23 mouse cellular contexts compared by ENCODE assay signal in genomic region chr8:112482041-112482440, GRCm38 (mm10).
A peak's percentile ranks its signal among the peaks of the same experiment; 100 is the strongest.
DNase-seq lines count a peak whose midpoint lies in the region; ATAC-seq and TF ChIP-seq lines count a peak whose summit lies in the region.
"Had no signal": no experiment of that assay in that cellular context is flagged by ENCODE, and none has a peak within 500 bp of the region (broad histone marks: within the 10 kb centered on the region; RNA-seq: fewer than 3 reads in every experiment).

No protein-coding gene starts in this region.

- H3K9me3 ChIP-seq in E14TG2a.4 (ENCODE audit: low read length) (peaks cover 11% of the 10 kb centered on the region), MEL (replicated peaks; ENCODE audit: insufficient read depth, low read length) (no peaks in the 10 kb centered on the region)
- no peaks in the 10 kb centered on the region for H3K9me3 ChIP-seq in intestine, postnatal 0 days (ENCODE audit: control insufficient read depth)
- H3K9me3 ChIP-seq: forebrain, embryonic 15.5 days had no signal

- H3K4me1 ChIP-seq in E14TG2a.4 (replicated peaks; ENCODE audit: low read depth, low read length) = no peaks in the 10 kb centered on the region
- H3K4me1 ChIP-seq in MEL (ENCODE audit: control insufficient read depth in 1 of 2, insufficient read depth in 2 of 2, low read length in 2 of 2) = no peaks in the 10 kb centered on the region
- H3K4me1 ChIP-seq in intestine, postnatal 0 days (replicated peaks; ENCODE audit: control insufficient read depth, insufficient read depth, low read length) = no peaks in the 10 kb centered on the region
- H3K4me1 ChIP-seq: embryonic facial prominence, embryonic 10.5 days; embryonic facial prominence, embryonic 12.5 days; forebrain, embryonic 13.5 days; forebrain, embryonic 15.5 days had no signal

- H3K27me3 ChIP-seq in E14TG2a.4 (ENCODE audit: insufficient read depth, low read length) (no peaks in the 10 kb centered on the region), MEL (ENCODE audit: control insufficient read depth in 1 of 2, insufficient read depth in 2 of 2, low read length in 2 of 2) (no peaks in the 10 kb centered on the region)
- H3K27me3 ChIP-seq in intestine, postnatal 0 days (replicated peaks; ENCODE audit: control insufficient read depth, insufficient read depth, low read length) = no peaks in the 10 kb centered on the region
- H3K27me3 ChIP-seq: embryonic facial prominence, embryonic 12.5 days; forebrain, embryonic 13.5 days; forebrain, embryonic 15.5 days had no signal

- TF ChIP-seq RAD21 in MEL (IDR thresholded peaks at IDR 0.05; ENCODE audit: low read depth, low read length) = no peak

- intact Hi-C loops in heart, postnatal 25 days (cut with DNase I) = no loop called here

- no peak for TF ChIP-seq EP300 in MEL (IDR thresholded peaks at IDR 0.05; ENCODE audit: low read depth in 1 of 2, low read length in 2 of 2)

- H3K79me2 ChIP-seq in MEL (ENCODE audit: control insufficient read depth, insufficient read depth, low read length, poor library complexity) = no peaks in the 10 kb centered on the region

- WGBS in intestine, postnatal 0 days = 82% methylated on average over 3 of the region's 3 CpGs

- H3K9ac ChIP-seq in MEL (ENCODE audit: control insufficient read depth, low read depth, low read length, poor library complexity, severe bottlenecking) = no peak overlapping the region
- H3K9ac ChIP-seq in intestine, postnatal 0 days (ENCODE audit: low read depth, low read length) = no peak overlapping the region
- H3K9ac ChIP-seq: embryonic facial prominence, embryonic 12.5 days; forebrain, embryonic 13.5 days; forebrain, embryonic 15.5 days; forebrain, postnatal 0 days had no signal

- no peak overlapping the region for H3K27ac ChIP-seq in MEL (ENCODE audit: control insufficient read depth, low read depth, low read length)
- no peak overlapping the region for H3K27ac ChIP-seq in intestine, postnatal 0 days (ENCODE audit: low read depth, low read length)
- H3K27ac ChIP-seq: embryonic facial prominence, embryonic 10.5 days; embryonic facial prominence, embryonic 12.5 days; forebrain, embryonic 13.5 days; forebrain, embryonic 15.5 days had no signal

- DNase-seq in ES-CJ7 (ENCODE audit: low read depth, low spot score) (peak; percentile 57), MEL (ENCODE audit: low read depth, low spot score) (peak; percentile 2), R1 (ENCODE audit: low read depth, low spot score) (peak; percentile 58)
- no peak for DNase-seq in kidney, postnatal 25 days
- no peak for DNase-seq in kidney, postnatal 14 days
- DNase-seq in heart, postnatal 25 days (ENCODE audit: low spot score) = no peak
- DNase-seq: adrenal gland, adult 8-10 months; adrenal gland, postnatal 14 days; adrenal gland, postnatal 36 days; cerebellum, adult 11-12 months; cerebellum, adult 2 months; cerebellum, adult 9-10 months; cerebellum, postnatal 10 days; cerebellum, postnatal 25 days; forebrain, postnatal 0 days had no signal

- no peak overlapping the region for H3K4me2 ChIP-seq in intestine, postnatal 0 days (replicated peaks; ENCODE audit: low read depth)
- H3K4me2 ChIP-seq: embryonic facial prominence, embryonic 12.5 days; forebrain, embryonic 13.5 days; forebrain, embryonic 15.5 days had no signal

- H3K36me3 ChIP-seq in E14TG2a.4 (ENCODE audit: insufficient read depth, low read length) (no peaks in the 10 kb centered on the region), MEL (ENCODE audit: control insufficient read depth in 1 of 2, insufficient read depth in 2 of 2, low read length in 2 of 2) (no peaks in the 10 kb centered on the region)
- no peaks in the 10 kb centered on the region for H3K36me3 ChIP-seq in intestine, postnatal 0 days (ENCODE audit: control insufficient read depth, insufficient read depth)
- H3K36me3 ChIP-seq: embryonic facial prominence, embryonic 10.5 days; embryonic facial prominence, embryonic 12.5 days; forebrain, embryonic 15.5 days; G1E had no signal

- no peak for TF ChIP-seq POLR2A in MEL (IDR thresholded peaks at IDR 0.05; ENCODE audit: control insufficient read depth in 1 of 2, insufficient read depth in 1 of 2, low read depth in 1 of 2, low read length in 2 of 2, poor library complexity in 1 of 2)

- H3K4me3 ChIP-seq in E14TG2a.4 (replicated peaks; ENCODE audit: low read length) (no peak overlapping the region), MEL (ENCODE audit: control insufficient read depth in 1 of 2, insufficient read depth in 1 of 2, low read depth in 2 of 2, low read length in 2 of 2) (no peak overlapping the region)
- H3K4me3 ChIP-seq in intestine, postnatal 0 days (ENCODE audit: low read depth, low read length) = no peak overlapping the region
- H3K4me3 ChIP-seq: embryonic facial prominence, embryonic 10.5 days; embryonic facial prominence, embryonic 12.5 days; forebrain, embryonic 13.5 days; forebrain, embryonic 15.5 days had no signal

- peak; percentile 48 for TF ChIP-seq CTCF in E14TG2a.4 (conservative IDR thresholded peaks at IDR 0.05; ENCODE audit: low read length)
- TF ChIP-seq CTCF in MEL (IDR thresholded peaks at IDR 0.05 in 2 of 3, conservative IDR thresholded peaks at IDR 0.05 in 1 of 3; ENCODE audit: control insufficient read depth in 1 of 3, insufficient read depth in 1 of 3, low read depth in 2 of 3, low read length in 3 of 3, poor library complexity in 1 of 3, severe bottlenecking in 1 of 3) = peak in 1 of 3 experiments; percentile 1; a peak in 1 of 6 replicates
- no peak for TF ChIP-seq CTCF in intestine, postnatal 0 days (IDR thresholded peaks at IDR 0.05; ENCODE audit: low read depth)

- ATAC-seq in intestine, postnatal 0 days = no peak
- ATAC-seq: activated CD4-positive, CD25-positive, alpha-beta regulatory T cell, adult 4 months; forebrain, embryonic 13.5 days; forebrain, embryonic 15.5 days; forebrain, postnatal 0 days had no signal

TF ChIP-seq in MEL, 35 proteins besides CTCF, POLR2A, EP300 and RAD21:
- TF ChIP-seq POLR2AphosphoS5 (IDR thresholded peaks at IDR 0.05; ENCODE audit: borderline replicate concordance, low read depth, low read length) (no peak), BHLHE40 (IDR thresholded peaks at IDR 0.05; ENCODE audit: borderline replicate concordance, low read depth, low read length) (no peak), CHD2 (IDR thresholded peaks at IDR 0.05; ENCODE audit: low read length) (no peak), KAT2A (conservative IDR thresholded peaks at IDR 0.05; ENCODE audit: low read depth, low read length) (no peak), ZC3H11A (IDR thresholded peaks at IDR 0.05; ENCODE audit: low read depth, low read length) (no peak), UBTF (IDR thresholded peaks at IDR 0.05; ENCODE audit: borderline replicate concordance, insufficient read depth, low read depth, low read length) (no peak), MYC (IDR thresholded peaks at IDR 0.05; ENCODE audit: low read depth, low read length) (no peak), MAFK (IDR thresholded peaks at IDR 0.05; ENCODE audit: borderline replicate concordance, low read depth, low read length) (no peak), SIN3A (IDR thresholded peaks at IDR 0.05; ENCODE audit: low read length) (no peak), ETS1 (IDR thresholded peaks at IDR 0.05; ENCODE audit: low read depth, low read length) (no peak)

Comparison
In these comparisons a context has a peak if more than half of its experiments do, and no peak if none do; other contexts are left out.
1. DNase-seq: peak in ES-CJ7 (single experiment), MEL (single experiment) and R1 (single experiment); none in kidney, postnatal 25 days (0 of 2), kidney, postnatal 14 days (single experiment) and heart, postnatal 25 days (single experiment).